Mouse (Mus musculus) cerebellum, adult (tissue): ENCODE data around the gene Itgb5.

ENCODE experiments used
- ATAC-seq: cut with Nextera tagmentation; 2 replicates; pipeline ENCODE4 v1.9.2; 2017; ENCODE audit warnings: mild to moderate bottlenecking, moderate library complexity, mixed read lengths; ENCODE audit not compliant: insufficient number of reproducible peaks, low FRiP score, low TSS enrichment

The Itgb5 gene

GRCm38 (mm10) chr16:33829301-33829831 is at the start of gene Itgb5:
Gene Itgb5, plus strand, starts transcription at chr16:33829665.
- peak; percentile 84 for ATAC-seq

- no peak for ATAC-seq
Measured at GRCm38 (mm10) chr16:33781789-33782728, 47.4 kb upstream of the Itgb5 start.

GRCm38 (mm10) chr16:33782729-33783091 is 46.8 kb upstream of the Itgb5 start:
- no peak for ATAC-seq

- ATAC-seq, result no peak
Measured at GRCm38 (mm10) chr16:33784547-33784946, 44.9 kb upstream of the Itgb5 start.

- no peak for ATAC-seq
Measured at GRCm38 (mm10) chr16:33785092-33785704, 44.3 kb upstream of the Itgb5 start.

- no peak for ATAC-seq
Measured at GRCm38 (mm10) chr16:33786657-33787390, 42.6 kb upstream of the Itgb5 start.

GRCm38 (mm10) chr16:33793846-33794791 is 35.3 kb upstream of the Itgb5 start, which contains the start of gene Muc13:
Gene Muc13, plus strand, starts transcription at chr16:33794037.
- ATAC-seq, result no peak

GRCm38 (mm10) chr16:33795106-33795505 is 34.4 kb upstream of the Itgb5 start:
- no peak for ATAC-seq

- no peak for ATAC-seq
Measured at GRCm38 (mm10) chr16:33795887-33796286, 33.6 kb upstream of the Itgb5 start.

- ATAC-seq, result no peak
Measured at GRCm38 (mm10) chr16:33796756-33797155, 32.7 kb upstream of the Itgb5 start.

GRCm38 (mm10) chr16:33797860-33798259 is 31.6 kb upstream of the Itgb5 start:
- no peak for ATAC-seq

GRCm38 (mm10) chr16:33810002-33810401 is 19.5 kb upstream of the Itgb5 start:
- ATAC-seq, result no peak

GRCm38 (mm10) chr16:33818413-33819165 is 10.9 kb upstream of the Itgb5 start:
- ATAC-seq, result no peak

- ATAC-seq, result peak; percentile 62
Measured at GRCm38 (mm10) chr16:33820269-33821178, 8.9 kb upstream of the Itgb5 start.

GRCm38 (mm10) chr16:33824603-33825002 is 4.9 kb upstream of the Itgb5 start:
- no peak for ATAC-seq

- ATAC-seq, result no peak
Measured at GRCm38 (mm10) chr16:33828496-33828895, 969 bp upstream of the Itgb5 start.

- ATAC-seq, result peak; percentile 69; the same call in 1 of the 2 replicates
Measured at GRCm38 (mm10) chr16:33829842-33830511, 512 bp downstream of the Itgb5 start.
